Mouse (Mus musculus): ENCODE data around the gene Smim12.

Smim12 gene

GRCm38 (mm10) chr4:127243552-127243951 lies at the start of gene Smim12:
Gene Smim12 (plus strand): TSS chr4:127243784.
- peak; percentile 97 for DNase-seq (ENCODE audit: low spot score)

GRCm38 (mm10) chr4:127194477-127195269 lies 48.9 kb upstream of the Smim12 start:
- no peak for DNase-seq (ENCODE audit: low spot score)

GRCm38 (mm10) chr4:127198609-127199008 lies 45.0 kb upstream of the Smim12 start:
- DNase-seq (ENCODE audit: low spot score) = no peak

GRCm38 (mm10) chr4:127199406-127199805 lies 44.2 kb upstream of the Smim12 start:
- no peak for DNase-seq (ENCODE audit: low spot score)

- DNase-seq (ENCODE audit: low spot score) = no peak
These were observed 43.3 kb upstream of the Smim12 start for GRCm38 (mm10) chr4:127200164-127200722.

GRCm38 (mm10) chr4:127200769-127201617 lies 42.6 kb upstream of the Smim12 start:
- peak; percentile 14 for DNase-seq (ENCODE audit: low spot score)

GRCm38 (mm10) chr4:127203081-127203480 lies 40.5 kb upstream of the Smim12 start:
- no peak for DNase-seq (ENCODE audit: low spot score)

GRCm38 (mm10) chr4:127211318-127211717 lies 32.3 kb upstream of the Smim12 start:
- DNase-seq (ENCODE audit: low spot score) = no peak

- no peak for DNase-seq (ENCODE audit: low spot score)
These were observed 29.1 kb upstream of the Smim12 start for GRCm38 (mm10) chr4:127214510-127214909.

- no peak for DNase-seq (ENCODE audit: low spot score)
These were observed 28.5 kb upstream of the Smim12 start for GRCm38 (mm10) chr4:127215103-127215502.

- DNase-seq (ENCODE audit: low spot score) = no peak
These were observed 27.8 kb upstream of the Smim12 start for GRCm38 (mm10) chr4:127215799-127216198.

- no peak for DNase-seq (ENCODE audit: low spot score)
These were observed 27.3 kb upstream of the Smim12 start for GRCm38 (mm10) chr4:127216251-127216651.

- DNase-seq (ENCODE audit: low spot score) = no peak
These were observed 26.5 kb upstream of the Smim12 start for GRCm38 (mm10) chr4:127217048-127217447.

- DNase-seq (ENCODE audit: low spot score) = no peak
These were observed 20.3 kb upstream of the Smim12 start for GRCm38 (mm10) chr4:127223291-127223690.

- no peak for DNase-seq (ENCODE audit: low spot score)
These were observed 19.8 kb upstream of the Smim12 start for GRCm38 (mm10) chr4:127223755-127224154.

GRCm38 (mm10) chr4:127224444-127225100 lies 19.0 kb upstream of the Smim12 start:
- no peak for DNase-seq (ENCODE audit: low spot score)

GRCm38 (mm10) chr4:127226067-127226466 lies 17.5 kb upstream of the Smim12 start:
- DNase-seq (ENCODE audit: low spot score) = no peak

- DNase-seq (ENCODE audit: low spot score) = no peak
These were observed 16.4 kb upstream of the Smim12 start for GRCm38 (mm10) chr4:127227051-127227673.

- no peak for DNase-seq (ENCODE audit: low spot score)
These were observed 11.6 kb upstream of the Smim12 start for GRCm38 (mm10) chr4:127232028-127232427.

- DNase-seq (ENCODE audit: low spot score) = no peak
These were observed 11.0 kb upstream of the Smim12 start for GRCm38 (mm10) chr4:127232551-127232950.

GRCm38 (mm10) chr4:127233416-127234125 lies 10.0 kb upstream of the Smim12 start:
- DNase-seq (ENCODE audit: low spot score) = no peak

Measured in adipocyte (in vitro differentiated cells).